8 mouse cellular contexts compared by ENCODE assay signal in genomic region chr12:109068167-109068653, GRCm38 (mm10). TPM values are rescaled to one million over a fixed set of nuclear protein-coding genes. Genes with fewer than 3 reads are reported as not detected.
DNase-seq lines count a peak whose midpoint lies in the region; TF ChIP-seq lines count a peak whose summit lies in the region.

Gene Begain (minus strand): TSS chr12:109068217.

- no peaks in the 10 kb centered on the region for H3K36me3 ChIP-seq in spleen, adult 2 months (ENCODE audit: control insufficient read depth, insufficient read depth, low read length)
- no peaks in the 10 kb centered on the region for H3K36me3 ChIP-seq in midbrain, embryonic 10.5 days

- no peak for TF ChIP-seq POLR2A in spleen, adult 2 months (IDR thresholded peaks at IDR 0.05; ENCODE audit: low read depth, low read length)

- H3K4me1 ChIP-seq in spleen, adult 2 months (ENCODE audit: control insufficient read depth, insufficient read depth, insufficient read length), result peaks cover 28% of the 10 kb centered on the region; the same call in 1 of the 2 replicates
- H3K4me1 ChIP-seq in midbrain, embryonic 10.5 days, result peaks cover 23% of the 10 kb centered on the region

- DNase-seq in gastrocnemius, adult 2 months, result no peak
- no peak for DNase-seq in gastrocnemius, postnatal 4 days (ENCODE audit: low spot score in 2 of 2)
- DNase-seq in spleen, adult 2 months (ENCODE audit: low read depth in 1 of 2, low spot score in 2 of 2), result peak in 1 of 2 experiments; percentile 31
- DNase-seq in spleen, adult 12 weeks (ENCODE audit: low spot score), result no peak
- DNase-seq in induced T-regulatory cell, adult 2 months (ENCODE audit: low read depth), result peak; percentile 33
- DNase-seq in midbrain, embryonic 10.5 days (ENCODE audit: low spot score), result peak; percentile 38
- DNase-seq in c-Kit-positive CD71-positive TER-119-positive erythroid progenitor cells, embryonic 14.5 days (ENCODE audit: low spot score), result no peak
- no peak for DNase-seq in cerebellum, postnatal 36 days

- H3K27ac ChIP-seq in gastrocnemius, adult 2 months, result no peak within 1 kb of the TSS
- H3K27ac ChIP-seq in spleen, adult 2 months (ENCODE audit: insufficient read depth, low read length), result peak within 1 kb of the TSS; percentile 30; the same call in 1 of the 2 replicates
- H3K27ac ChIP-seq in midbrain, embryonic 10.5 days (replicated peaks), result peak within 1 kb of the TSS; percentile 88

- peak within 1 kb of the TSS; percentile 77 for H3K4me3 ChIP-seq in gastrocnemius, adult 2 months
- H3K4me3 ChIP-seq in spleen, adult 2 months (ENCODE audit: extremely low read depth, insufficient read depth, insufficient read length), result peak within 1 kb of the TSS; percentile 57
- peak within 1 kb of the TSS; percentile 68 for H3K4me3 ChIP-seq in midbrain, embryonic 10.5 days

- intact Hi-C loops in gastrocnemius, adult 2 months (cut with DNase I), result no loop called here

- 2% methylated on average over 44 of the region's 48 CpGs for WGBS in spleen, adult 2 months
- 2% methylated on average over 48 of the region's 48 CpGs for WGBS in midbrain, embryonic 10.5 days

- TF ChIP-seq CTCF in gastrocnemius, adult 2 months (IDR thresholded peaks at IDR 0.05), result no peak
- TF ChIP-seq CTCF in spleen, adult 2 months (IDR thresholded peaks at IDR 0.05; ENCODE audit: extremely low read depth, insufficient read depth, insufficient read length, insufficient replicate concordance), result no peak

- no peaks in the 10 kb centered on the region for H3K27me3 ChIP-seq in spleen, adult 2 months (ENCODE audit: control insufficient read depth, insufficient read depth, low read length)
- peaks cover 37% of the 10 kb centered on the region for H3K27me3 ChIP-seq in midbrain, embryonic 10.5 days (ENCODE audit: low read depth, poor library complexity, severe bottlenecking)

- H3K9me3 ChIP-seq in midbrain, embryonic 10.5 days (replicated peaks), result no peaks in the 10 kb centered on the region

RNA-seq across cellular contexts. Expression of gene Begain, which starts in this region (rescaled TPM):
- under 1 TPM in 1 of 2 experiments, not detected in 1; 0.45 TPM for total RNA-seq in gastrocnemius, adult 2 months (2021)
- total RNA-seq in gastrocnemius, postnatal 4 days (2021), result 1 to 10 TPM; 6.2 to 7.0 TPM
- polyA plus RNA-seq in spleen, adult 2 months (2012; rRNA removed), result 3.1 and 4.8 TPM in 2 replicates
- polyA plus RNA-seq in midbrain, embryonic 10.5 days (2016; fragmentation: Nextera tagmentation; extraction: Ambion mirVana), result 4.3 and 4.8 TPM in 2 replicates

Comparison
In these comparisons a context has a peak if more than half of its experiments do, and no peak if none do; other contexts are left out.
1. RNA of gene Begain (total RNA-seq): 6.2 to 7.0 TPM in gastrocnemius, postnatal 4 days; 0.45 TPM in gastrocnemius, adult 2 months; every median in the first group is over 4 times any median in the second.
2. DNase-seq: peak in induced T-regulatory cell, adult 2 months (single experiment) and midbrain, embryonic 10.5 days (single experiment); none in gastrocnemius, adult 2 months (single experiment), gastrocnemius, postnatal 4 days (0 of 2), spleen, adult 12 weeks (single experiment), c-Kit-positive CD71-positive TER-119-positive erythroid progenitor cells, embryonic 14.5 days (single experiment) and cerebellum, postnatal 36 days (0 of 2).
3. Peak in every context shown above with its lines, with median percentiles within 50 percentile points of each other: H3K4me3 ChIP-seq.